Mouse (Mus musculus) heart, adult 2 months (tissue): ENCODE data around the gene Mrpl48.

Experiments
- CTCF ChIP-seq: fragments of 200-600 bp; IDR thresholded peaks from 2 replicates; pipeline ENCODE4 v1.8.1; 2022; ENCODE audit warnings: antibody characterized with exemption, mild to moderate bottlenecking, moderate library complexity
- EP300 ChIP-seq: fragments of 200-500 bp; IDR thresholded peaks from 2 replicates; pipeline ENCODE4 v1.6.1; 2011; ENCODE audit warnings: low read depth, low read length, control low read depth; ENCODE audit not compliant: insufficient read depth

- TF ChIP-seq CTCF (peak; percentile 70), EP300 (no peak)
Measured at GRCm38 (mm10) chr7:100637657-100638056, 29.6 kb upstream of the Mrpl48 start.
